Mouse (Mus musculus) gastrocnemius, adult 2 months (tissue): Measurements from ENCODE around the gene Galnt7. TPM values are rescaled to one million over a fixed set of nuclear protein-coding genes. Genes with fewer than 3 reads are reported as not detected.

Experiments
- DNase-seq: peaks from one replicate; pipeline ENCODE4 v3.0.0; 2022
- H3K27ac ChIP-seq: fragments of 200-600 bp; 2 replicates; pipeline ENCODE4 v1.8.1; 2022; ENCODE audit warnings: mild to moderate bottlenecking
- H3K4me3 ChIP-seq: fragments of 200-600 bp; 2 replicates; pipeline ENCODE4 v1.8.1; 2022; ENCODE audit warnings: mild to moderate bottlenecking, moderate library complexity
- CTCF ChIP-seq: fragments of 200-600 bp; IDR thresholded peaks from 2 replicates; pipeline ENCODE4 v1.8.1; 2022; ENCODE audit warnings: antibody characterized with exemption, mild to moderate bottlenecking, moderate library complexity
- intact Hi-C: fragments of 180-260 bp; cut with DNase I; formaldehyde crosslinking; loops from one replicate; pipeline ENCODE4 v1.15.1; 2025
- total RNA-seq, 2 experiments: library from RNA; stranded (reverse); gene quantifications; 2 replicates each; pipeline ENCODE4 v1.2.3; 2021

Galnt7 gene
- total RNA-seq, 2 experiments from 2014 or later: 2.5 to 3.0 TPM

DNA sequence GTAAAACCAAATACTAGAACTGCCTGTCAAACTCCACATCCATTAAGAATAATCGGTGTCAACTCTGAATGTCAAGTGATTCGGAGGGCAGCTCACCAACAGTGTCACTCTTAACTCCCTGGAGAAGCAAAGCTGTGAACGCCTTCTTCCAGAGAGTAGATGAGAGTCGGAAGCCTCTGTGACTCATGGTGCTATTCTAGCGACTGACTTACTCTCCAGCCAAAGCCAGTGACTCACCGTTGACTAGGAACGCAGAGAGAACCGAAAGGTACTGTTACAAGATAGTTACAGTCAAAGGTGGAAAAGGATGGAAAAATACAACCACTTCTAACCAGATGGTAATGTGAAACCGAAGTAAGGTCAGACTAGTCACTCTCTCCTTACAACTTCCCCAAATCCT, 63.7 kb downstream of the Galnt7 start:
- intact Hi-C loops: no loop called here
- TF ChIP-seq CTCF: no peak
- Histone ChIP-seq H3K4me3 (peak overlapping the region; percentile 32), H3K27ac (peak overlapping the region; percentile 74)
- peak; percentile 28 for DNase-seq

DNA sequence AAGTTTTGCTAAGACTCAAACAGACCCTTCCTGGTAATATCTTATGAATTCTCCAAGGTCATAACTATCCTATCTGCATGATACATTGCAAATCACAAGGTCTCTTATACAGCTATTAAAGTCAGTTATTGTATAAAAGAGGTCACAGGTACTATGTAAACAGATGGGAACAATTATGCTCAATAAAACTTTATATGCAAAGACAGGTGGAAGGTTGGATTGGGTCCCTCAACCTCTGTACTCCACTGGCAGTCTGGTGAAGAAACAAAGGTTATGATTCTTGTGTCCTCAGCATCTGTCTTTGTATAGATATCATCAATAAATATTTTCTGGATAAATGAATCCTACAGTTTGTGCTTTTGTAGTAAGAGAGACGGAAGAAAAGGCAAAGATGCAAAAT, 64.2 kb downstream of the Galnt7 start:
- no peak for DNase-seq
- Histone ChIP-seq H3K4me3 (peak overlapping the region; percentile 32; the same call in 1 of the 2 replicates), H3K27ac (peak overlapping the region; percentile 74)
- TF ChIP-seq CTCF: no peak
- intact Hi-C loops: no loop called here

GRCm38 (mm10) chr8:57586667-57587066, 66.2 kb downstream of the Galnt7 start:
- no peak for TF ChIP-seq CTCF
- H3K4me3 ChIP-seq: no peak overlapping the region
- no peak for DNase-seq
- H3K27ac ChIP-seq: no peak overlapping the region
- intact Hi-C loops: no loop called here

DNA sequence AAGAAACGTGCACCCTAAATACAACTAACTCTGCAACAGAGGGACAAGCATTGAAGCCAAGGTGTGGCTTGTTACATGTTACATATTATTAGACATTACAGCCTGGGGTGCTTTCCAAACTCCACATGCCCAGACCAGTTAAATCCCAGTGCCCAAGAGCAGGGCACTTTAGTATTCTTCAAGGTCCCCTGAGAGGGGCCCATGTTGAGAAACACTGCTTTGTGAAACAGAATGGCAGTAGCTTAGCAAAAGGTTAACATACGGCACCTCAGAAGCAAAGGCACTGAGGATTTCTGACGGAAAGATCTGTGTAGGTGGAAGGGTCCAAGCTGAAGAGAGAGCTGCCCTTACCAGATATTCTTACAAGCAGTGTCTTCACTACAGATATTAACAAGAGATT, 67.0 kb downstream of the Galnt7 start:
- H3K27ac ChIP-seq: no peak overlapping the region
- intact Hi-C loops: no loop called here
- TF ChIP-seq CTCF: no peak
- no peak for DNase-seq
- H3K4me3 ChIP-seq: no peak overlapping the region

DNA sequence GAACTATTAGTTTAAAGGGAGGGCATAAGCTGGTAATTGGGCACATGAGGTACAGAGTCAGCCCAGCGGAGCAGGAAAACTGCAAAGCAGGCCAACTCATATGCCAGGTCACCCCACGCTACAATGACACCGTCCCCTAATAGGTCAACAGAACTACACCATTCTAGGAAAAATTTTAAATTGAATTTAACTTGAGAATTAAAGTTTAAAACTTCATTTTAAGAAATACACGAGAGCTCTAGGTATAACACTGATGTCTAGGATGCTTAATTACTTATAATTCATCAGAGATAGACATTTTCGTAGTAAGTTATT, 67.7 kb downstream of the Galnt7 start:
- Histone ChIP-seq H3K27ac (no peak overlapping the region), H3K4me3 (no peak overlapping the region)
- intact Hi-C loops: no loop called here
- TF ChIP-seq CTCF: no peak
- DNase-seq: no peak

DNA sequence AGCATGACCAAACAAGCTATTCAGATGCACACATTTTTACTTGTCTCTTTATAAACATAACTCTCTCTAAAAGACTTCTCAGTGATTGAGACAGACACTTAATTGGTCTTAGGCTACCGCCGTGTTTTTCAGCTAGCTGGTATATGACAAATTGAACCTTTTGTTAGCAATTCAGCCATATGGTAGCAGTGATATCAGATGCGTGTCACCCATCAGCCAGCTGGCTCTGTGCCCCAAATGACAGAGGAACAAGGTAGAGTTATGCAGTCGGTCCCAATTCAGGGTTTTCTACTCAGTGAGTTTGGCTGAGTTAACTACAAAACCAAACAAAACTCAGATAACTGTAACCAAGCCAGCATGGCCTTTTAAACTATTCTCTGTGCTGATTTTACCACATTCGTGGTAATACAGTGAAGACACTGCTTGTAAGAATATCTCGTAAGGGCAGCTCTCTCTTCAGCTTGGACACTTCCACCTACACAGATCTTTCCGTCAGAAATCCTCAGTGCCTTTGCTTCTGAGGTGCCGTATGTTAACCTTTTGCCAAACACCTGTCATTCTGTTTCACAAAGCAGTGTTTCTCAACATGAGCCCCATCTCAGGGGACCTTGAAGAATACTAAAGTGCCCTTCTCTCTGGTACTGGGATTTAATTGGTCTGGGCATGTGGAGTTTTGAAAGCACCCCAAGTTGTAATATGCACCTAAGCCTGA, 68.3 kb downstream of the Galnt7 start:
- no peak overlapping the region for H3K4me3 ChIP-seq
- H3K27ac ChIP-seq: no peak overlapping the region
- no peak for DNase-seq
- no peak for TF ChIP-seq CTCF
- intact Hi-C loops: no loop called here

DNA sequence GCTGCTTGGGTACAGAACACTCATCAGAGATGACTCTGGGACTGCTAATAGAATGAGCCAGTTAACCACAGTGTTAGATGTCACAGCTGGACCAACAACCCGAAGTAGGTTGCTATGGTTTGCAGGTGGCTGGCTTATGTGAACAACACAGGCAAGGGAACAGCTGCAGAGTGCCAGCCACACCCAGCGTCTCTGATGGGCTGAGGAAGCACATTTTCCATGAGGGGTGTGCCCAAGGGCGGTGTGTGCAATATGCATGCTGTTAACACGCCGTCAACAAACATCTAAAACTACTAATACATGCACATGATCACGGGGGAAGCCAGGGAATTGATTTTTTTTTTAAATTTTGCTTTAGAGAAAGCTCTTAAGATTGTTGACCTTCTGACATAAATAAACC, 73.0 kb downstream of the Galnt7 start:
- H3K4me3 ChIP-seq: no peak overlapping the region
- no peak overlapping the region for H3K27ac ChIP-seq
- peak; percentile 61 for DNase-seq
- intact Hi-C loops: loop anchor here (5.0 kb wide), 1 partner anchor 37 kb away; no protein-coding TSS in a partner anchor
- TF ChIP-seq CTCF: no peak

DNA sequence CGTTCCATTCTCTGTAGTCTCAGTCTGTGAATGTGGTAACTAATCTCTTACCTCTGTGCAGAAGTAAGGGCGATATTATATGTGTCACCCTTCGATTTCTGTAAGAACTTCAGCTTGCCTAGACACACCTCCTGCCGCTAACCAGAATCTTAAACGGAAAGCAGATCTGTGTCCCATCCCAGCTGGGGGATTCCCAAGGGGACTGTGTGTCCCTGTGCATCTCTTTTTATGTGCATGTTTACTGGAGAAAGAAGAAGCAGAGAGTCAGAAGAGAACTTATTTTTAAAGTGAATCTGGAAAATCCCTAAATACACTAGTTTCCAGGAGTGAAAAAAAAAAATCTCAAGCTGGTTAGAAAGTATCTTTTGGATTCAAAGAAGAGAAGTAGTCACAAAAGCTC, 75.5 kb downstream of the Galnt7 start:
- Histone ChIP-seq H3K4me3 (no peak overlapping the region), H3K27ac (peak overlapping the region; percentile 41; the same call in 1 of the 2 replicates)
- TF ChIP-seq CTCF: no peak
- DNase-seq: no peak
- intact Hi-C loops: loop anchor here (5.0 kb wide), 1 partner anchor 40 kb away; no protein-coding TSS in a partner anchor

GRCm38 (mm10) chr8:57576238-57576637, 76.6 kb downstream of the Galnt7 start:
- intact Hi-C loops: loop anchor here (5.0 kb wide), 1 partner anchor 41 kb away; no protein-coding TSS in a partner anchor
- Histone ChIP-seq H3K4me3 (no peak overlapping the region), H3K27ac (peak overlapping the region; percentile 41; the same call in 1 of the 2 replicates)
- TF ChIP-seq CTCF: peak; percentile 31; the same call in 1 of the 2 replicates
- peak; percentile 63 for DNase-seq

DNA sequence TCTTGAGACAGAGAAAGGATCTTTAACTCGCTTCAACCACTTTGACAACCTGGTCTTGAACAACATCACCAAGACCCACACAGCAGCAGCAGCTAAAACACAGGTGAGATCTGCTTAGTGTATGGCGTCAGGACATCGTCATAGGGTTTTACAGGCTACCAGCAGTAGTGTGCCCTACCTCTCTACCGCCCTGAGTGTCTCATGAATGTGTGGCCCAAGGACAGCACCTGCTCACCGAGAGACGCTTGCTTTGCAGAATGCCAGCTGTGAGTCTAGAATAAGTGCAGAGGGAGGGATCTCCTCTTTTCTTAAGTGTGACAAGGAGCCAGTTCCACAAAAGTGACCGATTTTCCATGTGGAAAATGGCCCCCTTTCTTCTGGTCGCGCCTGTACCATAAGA, 77.5 kb downstream of the Galnt7 start:
- Histone ChIP-seq H3K4me3 (no peak overlapping the region), H3K27ac (no peak overlapping the region)
- TF ChIP-seq CTCF: no peak
- intact Hi-C loops: loop anchor here (2.0 to 5.0 kb wide), 3 partner anchors 42 to 215 kb away; partner anchors contain the start of gene Galnt7
- no peak for DNase-seq

DNA sequence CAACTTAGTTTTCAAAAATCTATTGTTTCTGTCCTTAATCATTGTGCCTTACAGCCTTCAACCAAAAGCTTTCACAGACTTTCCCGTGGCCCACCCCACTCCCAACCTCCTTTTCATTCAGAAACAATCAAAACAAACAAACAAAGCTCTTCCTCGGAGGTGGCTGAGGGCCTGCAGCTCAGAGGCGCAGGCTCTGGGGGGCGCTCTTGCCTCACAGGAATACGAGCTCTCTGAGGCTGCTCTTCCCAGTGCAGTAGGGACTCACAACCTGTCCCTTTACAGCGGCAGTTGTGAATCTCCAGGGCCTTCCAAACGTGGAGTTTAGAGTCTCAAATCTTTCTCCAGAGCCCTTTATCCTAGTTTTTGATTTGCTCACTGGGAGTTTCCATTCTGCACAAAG, 78.4 kb downstream of the Galnt7 start:
- Histone ChIP-seq H3K4me3 (no peak overlapping the region), H3K27ac (no peak overlapping the region)
- intact Hi-C loops: loop anchor here (1.0 to 2.0 kb wide), 3 partner anchors 78 to 226 kb away; partner anchors contain the start of gene Galnt7
- peak; percentile 99 for TF ChIP-seq CTCF
- DNase-seq: peak; percentile 82

DNA sequence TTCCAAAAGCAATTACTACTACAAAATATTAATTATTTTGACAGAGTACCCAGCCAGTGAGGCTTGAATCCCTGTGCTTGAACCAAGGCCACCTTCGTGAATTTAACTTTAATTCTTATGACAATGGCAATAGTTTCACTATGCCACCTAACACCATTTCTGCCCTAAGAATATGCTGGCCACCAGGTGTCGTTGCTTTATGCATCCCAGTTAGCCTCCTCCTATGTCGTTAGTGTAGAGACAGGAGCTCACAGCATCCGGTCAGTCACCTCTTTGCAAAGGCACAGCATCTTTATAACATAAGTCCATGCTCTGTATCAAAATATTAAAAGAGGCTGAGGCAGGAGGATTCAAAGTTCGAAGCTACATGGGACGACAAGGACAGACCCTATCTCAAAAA, 79.0 kb downstream of the Galnt7 start:
- no peak for DNase-seq
- intact Hi-C loops: loop anchor here (1.0 to 2.0 kb wide), 3 partner anchors 79 to 226 kb away; partner anchors contain the start of gene Galnt7
- TF ChIP-seq CTCF: no peak
- Histone ChIP-seq H3K27ac (no peak overlapping the region), H3K4me3 (no peak overlapping the region)

- DNase-seq: no peak
- TF ChIP-seq CTCF: no peak
- Histone ChIP-seq H3K27ac (no peak overlapping the region), H3K4me3 (no peak overlapping the region)
- intact Hi-C loops: no loop called here
Observed at GRCm38 (mm10) chr8:57569886-57570285, 82.9 kb downstream of the Galnt7 start.

DNA sequence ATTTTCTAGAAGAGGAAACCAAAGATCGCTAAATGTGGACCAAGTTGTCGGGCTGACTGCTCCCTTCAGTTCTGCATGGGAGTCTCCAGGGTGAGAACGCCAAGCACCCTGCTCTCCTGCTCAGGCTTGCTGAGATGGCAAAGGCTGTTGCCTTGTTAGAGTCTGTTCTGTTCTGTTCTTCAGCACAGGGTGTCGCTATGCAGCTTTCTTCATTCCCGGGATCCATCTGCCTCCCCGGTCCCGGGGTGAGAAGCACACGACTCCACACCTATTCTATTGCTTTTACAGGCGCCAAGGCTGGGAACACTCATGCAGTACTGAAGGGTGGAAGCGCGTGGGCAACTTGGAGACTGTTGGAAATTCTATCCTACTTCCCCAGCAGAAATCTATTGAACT, 83.4 kb downstream of the Galnt7 start:
- Histone ChIP-seq H3K27ac (no peak overlapping the region), H3K4me3 (no peak overlapping the region)
- TF ChIP-seq CTCF: peak; percentile 34
- DNase-seq: peak; percentile 22
- intact Hi-C loops: no loop called here
